Mouse (Mus musculus) induced T-regulatory cell, adult 2 months (primary cell): Measurements from ENCODE around the gene Gm49325.
"Not testable (repeated sequence)": the region's sequence is repeated elsewhere in the genome, so short reads cannot be mapped to it uniquely, and the experiment has no call there.

ENCODE experiments used
- DNase-seq: peaks from one replicate; pipeline ENCODE4 v3.0.0-alpha.2; 2012; ENCODE audit warnings: low read depth

Gene Gm49325

DNA sequence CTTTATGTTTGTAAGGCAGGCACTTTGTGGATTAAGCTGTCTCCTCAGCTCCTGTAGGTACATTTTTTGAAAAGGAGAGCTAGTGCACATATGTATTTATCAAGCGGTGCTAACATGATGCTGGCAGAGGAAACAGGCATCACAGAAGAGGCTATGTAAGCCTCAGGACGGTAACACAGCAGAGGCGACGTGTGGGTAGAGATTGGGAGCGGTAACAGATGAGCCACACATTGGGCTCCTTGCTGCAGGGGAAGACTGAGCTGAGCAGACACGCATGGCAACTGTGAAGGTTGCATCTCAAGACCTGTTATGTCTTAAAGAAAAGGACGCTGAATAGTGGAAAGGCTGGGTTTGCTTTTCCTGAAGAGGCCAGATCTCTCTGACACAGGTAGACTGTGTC, 77.0 kb downstream of the Gm49325 start:
- no peak for DNase-seq

DNA sequence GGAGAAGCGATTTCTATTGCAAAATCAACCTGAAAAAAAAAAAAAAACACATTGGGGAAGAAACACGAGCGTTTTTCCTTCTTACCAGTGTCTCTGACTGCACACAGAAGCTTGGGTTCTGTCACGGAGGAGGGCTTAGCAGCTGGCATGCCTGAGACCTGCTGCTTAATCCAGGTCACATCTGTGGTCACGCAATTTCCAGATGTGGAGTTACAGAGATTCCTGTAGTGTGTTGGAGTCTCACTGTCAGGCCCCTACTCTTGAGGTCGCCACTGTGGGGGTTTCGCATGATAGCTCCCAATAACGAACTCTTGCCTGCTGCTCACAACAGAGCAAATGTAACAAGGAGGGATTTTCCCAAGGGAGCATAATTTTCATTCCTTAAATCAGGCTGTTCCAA, 78.2 kb downstream of the Gm49325 start:
- no peak for DNase-seq

DNA sequence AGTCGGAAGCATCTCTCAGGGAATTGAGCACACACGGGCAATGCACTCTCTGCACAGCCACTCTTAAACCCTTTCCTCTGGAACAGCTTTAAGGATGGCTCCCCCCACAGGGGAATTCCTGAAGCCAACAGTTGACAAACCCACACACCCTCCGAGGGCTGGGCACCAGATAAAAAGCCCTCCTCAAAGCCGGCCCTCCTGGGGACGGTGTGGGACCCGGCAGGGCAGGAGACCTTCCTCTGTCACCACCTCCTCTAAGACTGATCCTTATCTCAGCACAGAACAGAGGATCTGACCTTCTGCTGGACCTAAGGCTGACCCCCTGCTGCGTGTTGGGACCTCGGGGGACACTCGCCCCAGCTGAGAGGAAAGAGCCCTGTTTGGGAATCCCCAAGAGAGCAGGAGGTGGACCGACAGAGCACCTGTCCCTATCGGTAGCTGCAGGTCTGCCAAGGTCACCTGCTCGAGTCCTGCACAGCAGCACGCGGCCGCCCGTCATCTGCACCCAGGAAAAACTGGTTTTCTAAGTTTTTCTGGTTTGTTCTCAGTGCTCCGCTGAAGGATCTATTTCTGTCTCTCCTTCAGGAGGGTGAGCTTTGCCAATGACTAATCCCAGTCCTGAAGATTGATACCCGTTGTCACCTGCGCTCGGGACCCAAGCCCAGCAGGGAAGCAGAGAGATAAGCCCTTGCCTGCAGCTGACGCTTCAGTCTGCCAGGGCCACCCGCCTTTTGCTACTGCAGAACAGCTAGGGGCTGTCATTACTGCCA, 80.1 kb downstream of the Gm49325 start, which contains the start of gene Tspear:
Gene Tspear, plus strand, starts transcription at position 675 of the 770 bp plus-strand sequence.
- no peak for DNase-seq

DNA sequence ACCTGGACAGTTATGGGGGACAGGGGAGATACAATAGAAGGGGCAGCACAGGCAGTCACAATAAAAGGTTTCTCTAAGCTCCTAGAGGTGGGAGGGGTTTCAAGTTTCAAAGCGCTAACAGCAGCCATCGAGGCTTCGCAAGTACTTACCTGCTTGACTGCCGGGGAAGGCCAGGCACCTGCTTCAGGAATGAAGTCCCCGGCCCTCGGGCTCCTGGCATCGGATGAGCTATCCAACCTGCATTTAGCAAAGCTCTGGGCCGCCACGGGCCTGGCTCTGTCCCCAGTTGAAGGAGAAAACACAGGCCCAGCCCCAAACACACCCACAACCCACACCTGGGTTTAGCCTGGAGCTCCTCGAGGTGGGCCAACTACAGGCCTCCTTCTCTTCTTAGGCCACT, 81.0 kb downstream of the Gm49325 start:
- DNase-seq, result no peak

DNA sequence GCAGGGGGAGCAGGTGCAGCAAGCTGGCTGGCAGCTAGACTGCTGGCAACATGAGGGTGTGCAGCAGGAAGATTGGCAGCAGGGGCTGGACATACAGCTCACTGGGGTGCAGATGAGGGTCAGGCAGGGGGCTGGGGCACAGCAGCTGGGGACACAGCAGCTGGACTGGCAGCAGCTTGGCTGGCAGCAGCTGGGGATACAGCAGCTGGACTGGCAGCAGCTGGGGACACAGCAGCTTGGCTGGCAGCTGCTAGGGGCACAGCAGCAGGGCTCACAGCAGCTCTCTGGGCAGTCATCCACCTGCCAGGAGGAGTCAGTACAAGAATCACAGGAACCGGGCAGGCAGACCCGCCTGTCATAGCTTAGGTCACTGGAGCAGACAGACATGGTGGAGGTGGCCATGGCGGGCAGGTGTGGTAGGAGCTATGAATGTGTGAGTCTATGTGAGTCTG, 84.4 kb downstream of the Gm49325 start, which contains the start of gene Gm19402:
Gene Gm19402, minus strand, starts transcription at position 402 of the 452 bp plus-strand sequence.
- not testable (repeated sequence) for DNase-seq
